Mouse (Mus musculus) intestine, embryonic 16.5 days (tissue): Measurements from ENCODE around the gene Kcnk1. TPM values are rescaled to one million over a fixed set of nuclear protein-coding genes. Genes with fewer than 3 reads are reported as not detected.
A peak's percentile ranks its signal among the peaks of the same experiment; 100 is the strongest.

Experiments
- ATAC-seq: fragments of 200-750 bp; cut with Nextera tagmentation; 2 replicates; pipeline ENCODE4 v1.8.0; 2017; ENCODE audit warnings: moderate TSS enrichment, moderate library complexity
- H3K27ac ChIP-seq: fragments of 300-500 bp; sonication (generic); 2 replicates; pipeline ENCODE4 v1.5.1; 2014; ENCODE audit warnings: mild to moderate bottlenecking, low read length
- H3K27me3 ChIP-seq: fragments of 300-500 bp; sonication (generic); replicated peaks from 2 replicates; pipeline ENCODE4 v1.6.1; 2014; ENCODE audit warnings: low read length, control low read depth, mixed read lengths; ENCODE audit not compliant: control insufficient read depth, insufficient read depth
- H3K36me3 ChIP-seq: fragments of 300-500 bp; sonication (generic); 2 replicates; pipeline ENCODE4 v1.6.1; 2014; ENCODE audit warnings: low read length, control low read depth; ENCODE audit not compliant: control insufficient read depth, insufficient read depth
- H3K4me1 ChIP-seq: fragments of 300-500 bp; sonication (generic); 2 replicates; pipeline ENCODE4 v1.6.1; 2014; ENCODE audit warnings: low read length, control low read depth, mixed read lengths; ENCODE audit not compliant: control insufficient read depth, insufficient read depth
- H3K4me2 ChIP-seq: fragments of 300-500 bp; sonication (generic); 2 replicates; pipeline ENCODE4 v1.6.1; 2014; ENCODE audit warnings: low read depth, low read length, control low read depth
- H3K4me3 ChIP-seq: fragments of 300-500 bp; sonication (generic); 2 replicates; pipeline ENCODE4 v1.5.1; 2014; ENCODE audit warnings: mild to moderate bottlenecking, low read length
- H3K9ac ChIP-seq: fragments of 300-500 bp; sonication (generic); 2 replicates; pipeline ENCODE4 v1.6.1; 2014; ENCODE audit warnings: low read depth, low read length
- H3K9me3 ChIP-seq: fragments of 300-500 bp; sonication (generic); 2 replicates; pipeline ENCODE4 v1.6.1; 2016; ENCODE audit warnings: low read length, control low read depth; ENCODE audit not compliant: control insufficient read depth
- WGBS: fragments of 180-500 bp; shearing (Covaris S2); extraction: QIAGEN DNeasy Blood & Tissue Kit; methylation state at CpG from one replicate; pipeline ENCODE4 v1.1.7; 2014; 5-methylcytosine and 5-hydroxymethylcytosine counted together
- polyA plus RNA-seq: library from polyadenylated mRNA; unstranded; fragments of >200 nt; fragmentation: Nextera tagmentation; extraction: Ambion mirVana; gene quantifications from 2 replicates; pipeline ENCODE4 v1.2.1, GENCODE M21; 2015

The Kcnk1 gene
- polyA plus RNA-seq, 1 experiment from 2014 or later = 47.2 TPM

DNA sequence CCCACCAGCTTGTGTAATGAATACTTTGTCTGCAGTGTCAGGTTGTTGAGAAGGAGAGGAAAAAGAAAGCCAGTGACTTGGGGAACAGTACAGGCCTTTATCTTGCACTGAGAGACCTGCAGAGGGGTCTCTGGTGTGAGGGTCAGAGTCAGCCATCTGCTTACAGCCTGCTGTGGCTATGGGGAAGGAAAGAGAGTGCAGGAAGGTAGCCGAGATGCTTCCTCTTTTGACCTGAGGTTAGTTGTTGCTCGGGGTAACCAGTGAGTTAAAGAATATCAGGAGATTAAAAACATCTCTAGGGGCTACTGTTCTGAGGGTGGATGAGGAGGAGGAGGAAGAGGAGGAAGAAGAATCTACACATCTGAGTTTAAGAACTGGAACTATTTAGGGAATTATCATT is 7.0 kb upstream of the Kcnk1 start:
- H3K27me3 ChIP-seq = no peaks in the 10 kb centered on the region
- ATAC-seq = no peak
- no peaks in the 10 kb centered on the region for H3K9me3 ChIP-seq
- 49% methylated on average over 2 of the region's 2 CpGs for WGBS
- no peaks in the 10 kb centered on the region for H3K36me3 ChIP-seq
- H3K9ac ChIP-seq = no peak overlapping the region
- no peak overlapping the region for H3K27ac ChIP-seq
- H3K4me1 ChIP-seq = no peaks in the 10 kb centered on the region
- H3K4me2 ChIP-seq = no peak overlapping the region
- H3K4me3 ChIP-seq = no peak overlapping the region

GRCm38 (mm10) chr8:125993636-125994035 is 1.3 kb upstream of the Kcnk1 start:
- peaks cover 8% of the 10 kb centered on the region for H3K4me1 ChIP-seq
- H3K27me3 ChIP-seq = no peaks in the 10 kb centered on the region
- H3K9me3 ChIP-seq = no peaks in the 10 kb centered on the region
- no peak overlapping the region for H3K27ac ChIP-seq
- no peak overlapping the region for H3K4me3 ChIP-seq
- H3K36me3 ChIP-seq = no peaks in the 10 kb centered on the region
- ATAC-seq = no peak
- WGBS = 51% methylated on average over 9 of the region's 9 CpGs
- no peak overlapping the region for H3K4me2 ChIP-seq
- H3K9ac ChIP-seq = no peak overlapping the region

DNA sequence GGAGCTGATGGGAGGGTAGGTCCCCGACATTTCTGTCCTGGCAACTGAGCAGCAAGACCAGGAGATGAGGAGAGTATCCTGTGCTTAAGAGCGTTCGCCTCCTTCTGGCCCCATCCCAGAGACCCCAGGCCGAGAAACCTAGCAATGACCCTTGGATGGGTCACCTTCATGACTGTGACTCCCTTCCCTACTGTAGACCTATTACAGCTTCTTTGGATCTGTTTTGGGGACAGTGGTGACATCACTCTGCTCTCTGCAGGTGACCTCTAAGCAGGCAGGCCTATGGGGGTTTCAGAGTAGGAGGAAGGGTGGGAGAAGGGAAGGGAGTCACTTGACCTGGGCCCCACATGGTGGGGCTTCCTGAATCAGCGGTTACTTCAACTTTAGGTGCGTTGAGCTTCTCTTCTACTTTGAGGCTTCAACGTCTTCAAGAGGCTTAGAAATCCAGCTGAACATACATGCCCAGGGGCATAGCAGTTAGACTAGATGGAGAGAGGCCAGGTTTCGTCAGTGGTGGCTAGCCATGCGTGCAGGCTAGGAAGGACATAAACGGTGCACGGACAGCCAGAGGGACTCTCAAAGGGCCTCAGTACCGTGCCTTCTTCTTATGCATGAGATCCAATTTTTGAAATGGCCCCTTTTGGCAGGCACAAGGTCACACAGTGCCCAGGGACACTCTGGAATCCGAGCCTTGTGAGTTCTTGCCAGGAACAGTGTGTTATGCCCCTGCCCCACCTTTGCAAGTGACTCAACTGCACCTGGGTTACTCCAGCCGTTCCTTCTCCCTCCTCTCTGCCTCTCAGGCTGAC is 1.3 kb downstream of the Kcnk1 start:
- WGBS = 20% methylated on average over 14 of the region's 14 CpGs
- Histone ChIP-seq H3K4me1 (peaks cover 13% of the 10 kb centered on the region), H3K4me3 (peak overlapping the region; percentile 69), H3K9ac (peak overlapping the region; percentile 75), H3K4me2 (peak overlapping the region; percentile 85), H3K36me3 (no peaks in the 10 kb centered on the region), H3K9me3 (no peaks in the 10 kb centered on the region), H3K27me3 (no peaks in the 10 kb centered on the region), H3K27ac (peak overlapping the region; percentile 43)
- 0 out of 2 replicates have a peak, but pooled peaks have one; percentile 38 for ATAC-seq

DNA sequence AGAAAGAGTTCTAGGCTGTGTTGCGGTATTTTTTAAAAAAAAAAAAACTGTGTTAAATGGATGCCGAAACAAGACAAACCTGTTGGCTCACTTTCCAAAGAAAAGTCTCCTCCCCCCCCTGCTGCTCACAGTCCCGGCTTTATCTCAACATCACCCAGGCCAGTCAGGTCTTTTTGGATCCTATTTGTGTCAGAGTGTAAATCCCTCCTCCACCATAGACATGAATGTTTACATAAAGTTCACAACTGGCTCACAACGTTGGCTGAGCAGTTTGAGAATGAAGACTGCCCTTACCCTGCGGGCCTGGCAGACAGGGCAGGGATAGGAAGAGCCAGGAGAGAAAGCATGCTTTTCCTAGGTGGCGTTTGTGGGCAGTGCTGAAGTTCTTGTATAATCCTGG is 2.0 kb downstream of the Kcnk1 start:
- WGBS = 19% methylated on average over 6 of the region's 6 CpGs
- H3K9ac ChIP-seq = peak overlapping the region; percentile 25; the same call in 1 of the 2 replicates
- peak; percentile 27; the same call in 1 of the 2 replicates for ATAC-seq
- no peaks in the 10 kb centered on the region for H3K27me3 ChIP-seq
- peaks cover 13% of the 10 kb centered on the region for H3K4me1 ChIP-seq
- peak overlapping the region; percentile 43 for H3K27ac ChIP-seq
- no peaks in the 10 kb centered on the region for H3K36me3 ChIP-seq
- peak overlapping the region; percentile 69 for H3K4me3 ChIP-seq
- no peaks in the 10 kb centered on the region for H3K9me3 ChIP-seq
- peak overlapping the region; percentile 85 for H3K4me2 ChIP-seq

DNA sequence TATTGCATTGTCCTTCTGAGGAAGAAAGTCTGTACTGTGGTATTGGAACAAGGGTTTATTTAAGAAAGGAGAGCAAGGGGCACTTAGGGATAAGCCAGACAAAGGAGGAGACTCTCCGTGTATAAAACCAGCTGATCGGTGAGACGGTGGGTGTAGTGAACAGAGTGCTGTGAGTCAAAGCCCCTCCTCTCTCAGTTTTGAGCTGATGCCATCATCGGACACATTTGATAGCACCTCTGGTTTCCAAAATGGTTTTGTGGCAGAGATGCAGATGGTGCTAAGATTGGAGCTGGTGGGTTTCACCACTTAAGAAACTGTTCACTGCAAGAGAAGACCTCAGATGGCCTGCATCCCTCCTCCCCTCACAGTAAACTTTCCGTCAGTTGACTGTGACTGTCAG is 2.6 kb downstream of the Kcnk1 start:
- H3K4me3 ChIP-seq = peak overlapping the region; percentile 69
- peak overlapping the region; percentile 25; the same call in 1 of the 2 replicates for H3K9ac ChIP-seq
- 57% methylated on average over 5 of the region's 5 CpGs for WGBS

GRCm38 (mm10) chr8:125999842-126000395 is 4.9 kb downstream of the Kcnk1 start:
- Histone ChIP-seq H3K4me2 (no peak overlapping the region), H3K36me3 (no peaks in the 10 kb centered on the region), H3K4me1 (peaks cover 13% of the 10 kb centered on the region), H3K9me3 (no peaks in the 10 kb centered on the region), H3K27me3 (no peaks in the 10 kb centered on the region), H3K9ac (no peak overlapping the region), H3K4me3 (no peak overlapping the region), H3K27ac (peak overlapping the region; percentile 10; the same call in 1 of the 2 replicates)
- peak; percentile 57 for ATAC-seq
- 61% methylated on average over 7 of the region's 7 CpGs for WGBS

More for the DNA sequence above, 2.6 kb downstream of the Kcnk1 start:
- Histone ChIP-seq H3K4me2 (peak overlapping the region; percentile 39), H3K27ac (no peak overlapping the region), H3K27me3 (no peaks in the 10 kb centered on the region), H3K36me3 (no peaks in the 10 kb centered on the region), H3K4me1 (peaks cover 13% of the 10 kb centered on the region), H3K9me3 (no peaks in the 10 kb centered on the region)
- ATAC-seq = no peak

DNA sequence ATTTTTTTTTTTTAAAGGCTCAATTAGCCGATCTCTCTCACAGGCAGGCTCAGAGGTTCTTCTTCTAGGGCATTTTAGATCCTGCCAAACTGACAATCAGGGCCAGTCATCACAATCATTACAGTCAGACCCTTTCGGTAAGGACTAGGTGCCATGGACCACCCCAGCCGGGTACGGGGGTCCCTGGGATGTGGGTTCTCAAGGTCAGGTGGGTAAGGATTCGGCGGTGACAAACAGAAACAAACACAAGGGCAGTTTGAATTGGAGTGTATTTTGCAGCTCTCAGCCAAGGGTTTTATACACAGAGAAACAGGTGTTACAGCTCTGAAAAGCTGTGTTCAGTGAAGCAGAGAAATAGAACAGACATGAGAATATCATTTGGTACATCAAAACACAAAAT is 8.6 kb downstream of the Kcnk1 start:
- Histone ChIP-seq H3K4me2 (no peak overlapping the region), H3K9ac (no peak overlapping the region), H3K27me3 (no peaks in the 10 kb centered on the region), H3K4me3 (no peak overlapping the region), H3K27ac (no peak overlapping the region), H3K9me3 (no peaks in the 10 kb centered on the region), H3K4me1 (peaks cover 16% of the 10 kb centered on the region), H3K36me3 (no peaks in the 10 kb centered on the region)
- 83% methylated on average over 6 of the region's 6 CpGs for WGBS
- no peak for ATAC-seq

GRCm38 (mm10) chr8:126004953-126005352 is 10.0 kb downstream of the Kcnk1 start:
- H3K9me3 ChIP-seq = no peaks in the 10 kb centered on the region
- no peaks in the 10 kb centered on the region for H3K27me3 ChIP-seq
- no peak for ATAC-seq
- 60% methylated on average over 7 of the region's 7 CpGs for WGBS
- no peak overlapping the region for H3K9ac ChIP-seq
- no peak overlapping the region for H3K4me3 ChIP-seq
- H3K4me2 ChIP-seq = no peak overlapping the region
- H3K36me3 ChIP-seq = no peaks in the 10 kb centered on the region
- no peak overlapping the region for H3K27ac ChIP-seq
- H3K4me1 ChIP-seq = peaks cover 15% of the 10 kb centered on the region

DNA sequence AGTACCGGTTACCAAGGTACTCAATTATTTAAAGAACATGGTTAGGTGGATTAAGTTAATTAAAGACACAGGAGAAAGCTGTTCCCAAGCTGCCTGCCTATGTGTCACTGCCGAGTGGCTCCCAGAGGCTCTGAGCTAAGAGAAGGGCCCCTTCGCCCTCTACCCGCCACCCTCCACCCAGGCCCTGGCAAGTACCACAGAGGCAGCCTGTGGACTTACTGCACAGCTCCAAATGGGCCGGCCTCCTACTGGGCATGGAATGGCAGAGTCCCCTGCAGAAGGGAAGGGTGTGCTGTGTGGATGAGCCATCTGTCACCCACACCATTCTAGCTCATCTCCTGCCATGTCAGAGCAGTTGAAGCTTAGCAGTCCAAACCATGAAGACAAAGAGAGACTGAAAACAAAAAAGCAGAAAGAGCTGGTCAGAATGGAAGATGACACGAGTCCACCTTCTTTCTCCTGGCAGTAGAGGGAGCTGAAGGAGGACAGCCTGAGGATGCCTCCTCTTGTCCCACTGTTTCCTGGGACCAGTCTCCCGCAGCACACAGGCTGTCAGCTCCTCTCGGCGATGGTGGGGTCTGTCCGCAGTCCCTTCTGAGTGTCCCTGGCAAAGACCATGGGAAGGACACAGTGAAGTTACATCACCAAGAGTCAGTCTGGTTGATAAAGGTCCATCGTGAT is 11.5 kb downstream of the Kcnk1 start:
- WGBS = 85% methylated on average over 11 of the region's 11 CpGs
- ATAC-seq = no peak
- H3K4me3 ChIP-seq = no peak overlapping the region
- no peak overlapping the region for H3K4me2 ChIP-seq
- H3K27ac ChIP-seq = no peak overlapping the region; the same call in 1 of the 2 replicates
- no peak overlapping the region for H3K9ac ChIP-seq
- H3K36me3 ChIP-seq = no peaks in the 10 kb centered on the region
- H3K9me3 ChIP-seq = no peaks in the 10 kb centered on the region
- no peaks in the 10 kb centered on the region for H3K27me3 ChIP-seq
- H3K4me1 ChIP-seq = peaks cover 15% of the 10 kb centered on the region
